Mouse (Mus musculus) right cerebral cortex, postnatal 4 days (tissue): Measurements from ENCODE around the gene Hacd4.

Source experiments
- DNase-seq: peaks from one replicate; pipeline ENCODE4 v3.0.0-alpha.2; 2022

The Hacd4 gene

GRCm38 (mm10) chr4:88438326-88438989 is at the start of gene Hacd4:
Gene Hacd4 (minus strand): TSS chr4:88438928.
- DNase-seq, result peak; percentile 34

GRCm38 (mm10) chr4:88488107-88488506 is 49.4 kb upstream of the Hacd4 start:
- no peak for DNase-seq

- no peak for DNase-seq
Measured at GRCm38 (mm10) chr4:88480130-88480529, 41.4 kb upstream of the Hacd4 start.

- no peak for DNase-seq
Measured at GRCm38 (mm10) chr4:88478809-88479186, 40.1 kb upstream of the Hacd4 start.

GRCm38 (mm10) chr4:88478177-88478808 is 39.6 kb upstream of the Hacd4 start:
- no peak for DNase-seq

GRCm38 (mm10) chr4:88476511-88477210 is 37.9 kb upstream of the Hacd4 start:
- no peak for DNase-seq

GRCm38 (mm10) chr4:88476084-88476483 is 37.4 kb upstream of the Hacd4 start:
- DNase-seq, result no peak

- DNase-seq, result no peak
Measured at GRCm38 (mm10) chr4:88471528-88471927, 32.8 kb upstream of the Hacd4 start.

GRCm38 (mm10) chr4:88464574-88464973 is 25.8 kb upstream of the Hacd4 start:
- DNase-seq, result no peak

GRCm38 (mm10) chr4:88462981-88463646 is 24.4 kb upstream of the Hacd4 start:
- no peak for DNase-seq

GRCm38 (mm10) chr4:88462501-88462900 is 23.8 kb upstream of the Hacd4 start:
- DNase-seq, result no peak

- DNase-seq, result no peak
Measured at GRCm38 (mm10) chr4:88461315-88461714, 22.6 kb upstream of the Hacd4 start.

GRCm38 (mm10) chr4:88458673-88459072 is 19.9 kb upstream of the Hacd4 start:
- no peak for DNase-seq

- DNase-seq, result no peak
Measured at GRCm38 (mm10) chr4:88458093-88458492, 19.4 kb upstream of the Hacd4 start.

- DNase-seq, result no peak
Measured at GRCm38 (mm10) chr4:88450087-88450765, 11.5 kb upstream of the Hacd4 start.

GRCm38 (mm10) chr4:88448976-88449375 is 10.2 kb upstream of the Hacd4 start:
- no peak for DNase-seq

- DNase-seq, result no peak
Measured at GRCm38 (mm10) chr4:88440814-88441213, 2.1 kb upstream of the Hacd4 start.

GRCm38 (mm10) chr4:88439669-88440123 is 968 bp upstream of the Hacd4 start:
- DNase-seq, result no peak

- no peak for DNase-seq
Measured at GRCm38 (mm10) chr4:88438990-88439329, 232 bp upstream of the Hacd4 start.

GRCm38 (mm10) chr4:88437917-88438316 is 811 bp downstream of the Hacd4 start:
- no peak for DNase-seq

- no peak for DNase-seq
Measured at GRCm38 (mm10) chr4:88437166-88437565, 1.6 kb downstream of the Hacd4 start.

- DNase-seq, result no peak
Measured at GRCm38 (mm10) chr4:88436593-88437165, 2.0 kb downstream of the Hacd4 start.
